Mouse (Mus musculus) layer of hippocampus, postnatal 14 days (tissue): ENCODE measurements around the gene Tcf19. TPM values are rescaled to one million over a fixed set of nuclear protein-coding genes. Genes with fewer than 3 reads are reported as not detected.
"Not testable (repeated sequence)": the region's sequence is repeated elsewhere in the genome, so short reads cannot be mapped to it uniquely, and the experiment has no call there.

ENCODE experiments used
- DNase-seq, 2 experiments: peaks; one replicate each; pipeline ENCODE4 v3.0.0; 2021 to 2022; ENCODE audit warnings: low spot score in 2 of 2, mixed read lengths in 1 of 2
- total RNA-seq, 2 experiments: library from RNA; stranded (reverse); gene quantifications; 2 replicates each; pipeline ENCODE4 v1.2.3; 2021

Gene Tcf19
- total RNA-seq, 2 experiments from 2014 or later, result 5.3 to 6.5 TPM

- DNase-seq, result no peak
Measured at GRCm38 (mm10) chr17:35488041-35488440, 28.6 kb downstream of the Tcf19 start.

- no peak for DNase-seq
Measured at GRCm38 (mm10) chr17:35486726-35487125, 29.9 kb downstream of the Tcf19 start.

DNA sequence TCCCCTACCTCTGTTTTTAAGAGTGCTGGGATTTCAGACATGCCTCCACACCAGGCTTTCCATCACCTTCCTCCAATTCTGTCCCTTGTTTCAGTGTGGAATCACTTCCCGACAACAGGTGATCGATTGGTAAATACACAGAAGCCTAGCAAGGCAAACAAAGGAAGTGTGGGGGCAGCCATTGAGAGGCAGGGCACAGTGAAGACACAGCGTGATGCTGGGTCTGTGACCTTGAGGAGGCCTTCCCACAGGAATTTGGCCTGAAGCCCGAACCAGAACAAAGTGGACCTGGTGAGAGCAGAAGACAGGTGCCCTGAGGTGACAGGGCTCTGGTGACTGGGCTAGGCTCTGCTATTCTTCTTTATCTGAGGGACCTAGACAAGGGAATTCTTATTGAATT lies 30.9 kb downstream of the Tcf19 start:
- no peak for DNase-seq

GRCm38 (mm10) chr17:35484066-35484465 lies 32.6 kb downstream of the Tcf19 start:
- peak; percentile 41 to 45 for DNase-seq

DNA sequence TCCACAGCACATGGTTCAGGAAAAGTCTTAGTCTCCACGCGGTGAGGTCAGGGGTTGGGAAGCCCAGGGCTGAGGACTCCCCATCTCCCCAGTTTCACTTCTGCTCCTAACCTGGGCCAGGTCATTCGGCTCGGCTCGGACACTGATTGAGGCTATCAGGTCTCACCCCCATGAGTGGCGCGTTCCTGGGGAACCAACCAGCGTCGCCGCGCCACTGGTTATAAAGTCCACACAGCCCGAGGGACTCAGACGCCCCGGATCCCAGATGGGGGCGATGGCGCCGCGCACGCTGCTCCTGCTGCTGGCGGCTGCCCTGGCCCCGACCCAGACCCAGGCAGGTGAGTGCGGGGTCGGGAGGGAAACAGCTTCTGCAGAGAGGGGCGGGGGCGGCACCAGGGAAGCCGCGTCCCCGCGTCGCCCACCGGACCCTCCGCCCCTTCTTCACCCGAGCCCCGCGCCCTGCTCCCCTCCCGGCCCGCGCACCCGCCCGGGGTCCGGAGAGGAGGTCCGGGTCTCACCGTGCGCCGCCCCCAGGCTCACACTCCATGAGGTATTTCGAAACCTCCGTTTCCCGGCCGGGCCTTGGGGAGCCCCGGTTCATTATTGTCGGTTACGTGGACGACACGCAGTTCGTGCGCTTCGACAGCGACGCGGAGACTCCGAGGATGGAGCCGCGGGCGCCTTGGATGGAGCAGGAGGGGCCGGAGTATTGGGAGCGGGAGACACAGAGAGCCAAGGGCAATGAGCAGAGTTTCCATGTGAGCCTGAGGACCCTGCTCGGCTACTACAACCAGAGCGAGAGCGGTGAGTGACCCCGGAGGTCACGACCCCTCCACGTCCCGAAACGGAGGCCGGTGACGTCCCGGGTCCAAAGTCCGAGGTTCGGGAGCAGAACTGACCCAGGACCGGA lies 46.5 kb downstream of the Tcf19 start, which contains the start of gene H2-Q10:
TSS of gene H2-Q10 (plus strand) at position 248 of the 910 bp plus-strand sequence.
- DNase-seq, result no peak

DNA sequence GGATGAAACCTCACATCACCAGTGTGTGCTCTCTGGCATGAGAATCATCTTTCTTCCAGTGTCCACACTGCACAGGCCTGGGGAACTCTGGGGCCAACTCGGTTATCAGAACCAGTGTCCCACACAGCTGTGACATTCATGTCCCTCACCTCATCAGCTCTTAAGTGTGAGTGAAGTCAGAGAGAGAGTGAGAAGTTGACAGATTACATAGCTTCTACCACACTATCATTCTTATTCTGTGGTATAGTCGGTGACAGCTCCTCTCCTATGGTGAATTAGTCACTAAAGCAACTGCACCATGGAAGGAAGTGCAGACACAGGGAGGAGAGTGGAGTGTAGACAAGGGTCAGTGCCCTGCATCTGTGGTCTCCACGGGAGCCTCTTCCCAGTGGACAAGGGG lies 47.7 kb downstream of the Tcf19 start:
- not testable (repeated sequence) for DNase-seq

- DNase-seq, result not testable (repeated sequence)
Measured at GRCm38 (mm10) chr17:35465651-35466050, 51.0 kb downstream of the Tcf19 start.

Other genes with a start within 250 kb of the Tcf19 start
- gene H2-Q1, start 196.4 kb downstream of the Tcf19 start, total RNA-seq, result under 1 TPM; 0.21 to 0.25 TPM
- under 1 TPM; 0.52 to 0.74 TPM for gene H2-Q2, start 174.6 kb downstream of the Tcf19 start, total RNA-seq
- 1 to 10 TPM; 1.1 to 1.8 TPM for gene H2-Q4, start 137.2 kb downstream of the Tcf19 start, total RNA-seq
- gene H2-Q6, start 92.0 kb downstream of the Tcf19 start, total RNA-seq, result not detected
- gene H2-Q7, start 77.7 kb downstream of the Tcf19 start, total RNA-seq, result under 1 TPM; 0.41 to 0.43 TPM
- not detected for gene H2-Q10, start 46.7 kb downstream of the Tcf19 start, total RNA-seq
- under 1 TPM in 1 of 2 experiments, not detected in 1; 0.48 TPM for gene Pou5f1, start 10.8 kb downstream of the Tcf19 start, total RNA-seq
- 1 to 10 TPM; 6.1 to 6.5 TPM for gene Cchcr1, start 276 bp upstream of the Tcf19 start, total RNA-seq
- gene Psors1c2, start 16.4 kb upstream of the Tcf19 start, total RNA-seq, result under 1 TPM in 1 of 2 experiments, not detected in 1; 0.55 TPM
- under 1 TPM; 0.14 to 0.44 TPM for gene Cdsn, start 35.3 kb upstream of the Tcf19 start, total RNA-seq
- gene 2300002M23Rik, start 50.6 kb upstream of the Tcf19 start, total RNA-seq, result not detected
- not detected for gene Sfta2, start 84.7 kb upstream of the Tcf19 start, total RNA-seq
- gene Gm9573, start 109.8 kb upstream of the Tcf19 start, total RNA-seq, result not detected
- gene Mucl3, start 126.9 kb upstream of the Tcf19 start, total RNA-seq, result not detected
- 10 to 100 TPM; 34.3 to 34.8 TPM for gene Vars2, start 150.8 kb upstream of the Tcf19 start, total RNA-seq
- 10 to 100 TPM; 23.9 to 25.8 TPM for gene Gtf2h4, start 156.9 kb upstream of the Tcf19 start, total RNA-seq
- 10 to 100 TPM; 73.6 to 81.0 TPM for gene Ddr1, start 187.8 kb upstream of the Tcf19 start, total RNA-seq